Mouse (Mus musculus): ENCODE results near the gene Txlna. TPM values are rescaled to one million over a fixed set of nuclear protein-coding genes. Genes with fewer than 3 reads are reported as not detected.

Txlna gene
- total and polyA plus RNA-seq, 3 experiments = 68.9 to 69.5 TPM; not detected in 1

GRCm38 (mm10) chr4:129609139-129609631, 31.7 kb downstream of the Txlna start:
- no peaks in the 10 kb centered on the region for H3K9me3 ChIP-seq (replicated peaks; ENCODE audit: insufficient read depth, low read length)
- H3K27ac ChIP-seq (ENCODE audit: control insufficient read depth, low read depth, low read length) = no peak overlapping the region
- DNase-seq (ENCODE audit: low read depth, low spot score) = no peak
- TF ChIP-seq POLR2AphosphoS5 (IDR thresholded peaks at IDR 0.05; ENCODE audit: borderline replicate concordance, low read depth, low read length) = no peak
- TF ChIP-seq MAFK (IDR thresholded peaks at IDR 0.05; ENCODE audit: borderline replicate concordance, low read depth, low read length) = no peak
- no peak for TF ChIP-seq ELF1 (IDR thresholded peaks at IDR 0.05; ENCODE audit: low read depth, low read length)
- no peak for TF ChIP-seq KAT2A (conservative IDR thresholded peaks at IDR 0.05; ENCODE audit: low read depth, low read length)
- no peak for TF ChIP-seq POLR2AphosphoS2 (IDR thresholded peaks at IDR 0.05; ENCODE audit: low read length)
- no peak for TF ChIP-seq CTCF (IDR thresholded peaks at IDR 0.05 in 2 of 3, conservative IDR thresholded peaks at IDR 0.05 in 1 of 3; ENCODE audit: control insufficient read depth in 1 of 3, insufficient read depth in 1 of 3, low read depth in 2 of 3, low read length in 3 of 3, poor library complexity in 1 of 3, severe bottlenecking in 1 of 3)
- no peak for TF ChIP-seq TAL1 (IDR thresholded peaks at IDR 0.05; ENCODE audit: low read length)
- TF ChIP-seq USF1 (IDR thresholded peaks at IDR 0.05; ENCODE audit: low read depth, low read length) = no peak
- no peak for TF ChIP-seq GABPA (IDR thresholded peaks at IDR 0.05; ENCODE audit: low read depth, low read length)
- TF ChIP-seq SMC3 (IDR thresholded peaks at IDR 0.05; ENCODE audit: low read depth, low read length) = no peak
- no peak for TF ChIP-seq USF2 (IDR thresholded peaks at IDR 0.05; ENCODE audit: borderline replicate concordance in 1 of 2, insufficient read depth in 1 of 2, low read depth in 1 of 2, low read length in 2 of 2)
- no peak for TF ChIP-seq MEF2A (IDR thresholded peaks at IDR 0.05; ENCODE audit: extremely low read depth, insufficient replicate concordance, low read depth, low read length, poor library complexity, severe bottlenecking)
- TF ChIP-seq EP300 (IDR thresholded peaks at IDR 0.05; ENCODE audit: low read depth in 1 of 2, low read length in 2 of 2) = no peak
- H3K4me3 ChIP-seq (ENCODE audit: control insufficient read depth in 1 of 2, insufficient read depth in 1 of 2, low read depth in 2 of 2, low read length in 2 of 2) = no peak overlapping the region
- no peak overlapping the region for H3K9ac ChIP-seq (ENCODE audit: control insufficient read depth, low read depth, low read length, poor library complexity, severe bottlenecking)
- H3K4me1 ChIP-seq (ENCODE audit: control insufficient read depth in 1 of 2, insufficient read depth in 2 of 2, low read length in 2 of 2) = no peaks in the 10 kb centered on the region
- H3K79me2 ChIP-seq (ENCODE audit: control insufficient read depth, insufficient read depth, low read length, poor library complexity) = no peaks in the 10 kb centered on the region
- H3K36me3 ChIP-seq (ENCODE audit: control insufficient read depth in 1 of 2, insufficient read depth in 2 of 2, low read length in 2 of 2) = peaks cover 0 to 3% of the 10 kb centered on the region in 2 experiments; a peak in 3 of 4 replicates
- no peaks in the 10 kb centered on the region for H3K27me3 ChIP-seq (ENCODE audit: control insufficient read depth in 1 of 2, insufficient read depth in 2 of 2, low read length in 2 of 2)

- Histone ChIP-seq H3K27me3 (ENCODE audit: control insufficient read depth in 1 of 2, insufficient read depth in 2 of 2, low read length in 2 of 2) (no peaks in the 10 kb centered on the region), H3K79me2 (ENCODE audit: control insufficient read depth, insufficient read depth, low read length, poor library complexity) (no peaks in the 10 kb centered on the region), H3K4me3 (ENCODE audit: control insufficient read depth in 1 of 2, insufficient read depth in 1 of 2, low read depth in 2 of 2, low read length in 2 of 2) (no peak overlapping the region), H3K4me1 (ENCODE audit: control insufficient read depth in 1 of 2, insufficient read depth in 2 of 2, low read length in 2 of 2) (no peaks in the 10 kb centered on the region), H3K36me3 (ENCODE audit: control insufficient read depth in 1 of 2, insufficient read depth in 2 of 2, low read length in 2 of 2) (peaks cover 0 to 3% of the 10 kb centered on the region in 2 experiments; a peak in 3 of 4 replicates), H3K9me3 (replicated peaks; ENCODE audit: insufficient read depth, low read length) (no peaks in the 10 kb centered on the region), H3K9ac (ENCODE audit: control insufficient read depth, low read depth, low read length, poor library complexity, severe bottlenecking) (no peak overlapping the region), H3K27ac (ENCODE audit: control insufficient read depth, low read depth, low read length) (peak overlapping the region; percentile 38)
- TF ChIP-seq MAZ (IDR thresholded peaks at IDR 0.05; ENCODE audit: low read depth, low read length) (no peak), RCOR1 (IDR thresholded peaks at IDR 0.05; ENCODE audit: low read depth, low read length) (no peak), GABPA (IDR thresholded peaks at IDR 0.05; ENCODE audit: low read depth, low read length) (no peak), RAD21 (IDR thresholded peaks at IDR 0.05; ENCODE audit: low read depth, low read length) (peak; percentile 63), KAT2A (conservative IDR thresholded peaks at IDR 0.05; ENCODE audit: low read depth, low read length) (no peak), SMC3 (IDR thresholded peaks at IDR 0.05; ENCODE audit: low read depth, low read length) (peak; percentile 75), TCF12 (IDR thresholded peaks at IDR 0.05; ENCODE audit: low read depth, low read length) (no peak), MEF2A (IDR thresholded peaks at IDR 0.05; ENCODE audit: extremely low read depth, insufficient replicate concordance, low read depth, low read length, poor library complexity, severe bottlenecking) (no peak), ETS1 (IDR thresholded peaks at IDR 0.05; ENCODE audit: low read depth, low read length) (no peak), BHLHE40 (IDR thresholded peaks at IDR 0.05; ENCODE audit: borderline replicate concordance, low read depth, low read length) (no peak), ZC3H11A (IDR thresholded peaks at IDR 0.05; ENCODE audit: low read depth, low read length) (peak; percentile 51; the same call in 1 of the 2 replicates), SIN3A (IDR thresholded peaks at IDR 0.05; ENCODE audit: low read length) (0 out of 2 replicates have a peak, but pooled peaks have one; percentile 34), POLR2AphosphoS2 (IDR thresholded peaks at IDR 0.05; ENCODE audit: low read length) (peak; percentile 34; the same call in 1 of the 2 replicates), CTCF (IDR thresholded peaks at IDR 0.05 in 2 of 3, conservative IDR thresholded peaks at IDR 0.05 in 1 of 3; ENCODE audit: control insufficient read depth in 1 of 3, insufficient read depth in 1 of 3, low read depth in 2 of 3, low read length in 3 of 3, poor library complexity in 1 of 3, severe bottlenecking in 1 of 3) (peak; percentile 76 to 83 (median 82)), NELFE (IDR thresholded peaks at IDR 0.05; ENCODE audit: low read depth, low read length) (no peak), HCFC1 (IDR thresholded peaks at IDR 0.05; ENCODE audit: low read depth, low read length) (peak; percentile 48; the same call in 1 of the 2 replicates), POLR2A (IDR thresholded peaks at IDR 0.05; ENCODE audit: control insufficient read depth in 1 of 2, insufficient read depth in 1 of 2, low read depth in 1 of 2, low read length in 2 of 2, poor library complexity in 1 of 2) (no peak)
- peak; percentile 90 for DNase-seq (ENCODE audit: low read depth, low spot score)
Observed at GRCm38 (mm10) chr4:129608426-129609025, 32.3 kb downstream of the Txlna start.

Measured in MEL (cell line).